Mouse (Mus musculus): ENCODE results near the gene Ube2c.

DNA sequence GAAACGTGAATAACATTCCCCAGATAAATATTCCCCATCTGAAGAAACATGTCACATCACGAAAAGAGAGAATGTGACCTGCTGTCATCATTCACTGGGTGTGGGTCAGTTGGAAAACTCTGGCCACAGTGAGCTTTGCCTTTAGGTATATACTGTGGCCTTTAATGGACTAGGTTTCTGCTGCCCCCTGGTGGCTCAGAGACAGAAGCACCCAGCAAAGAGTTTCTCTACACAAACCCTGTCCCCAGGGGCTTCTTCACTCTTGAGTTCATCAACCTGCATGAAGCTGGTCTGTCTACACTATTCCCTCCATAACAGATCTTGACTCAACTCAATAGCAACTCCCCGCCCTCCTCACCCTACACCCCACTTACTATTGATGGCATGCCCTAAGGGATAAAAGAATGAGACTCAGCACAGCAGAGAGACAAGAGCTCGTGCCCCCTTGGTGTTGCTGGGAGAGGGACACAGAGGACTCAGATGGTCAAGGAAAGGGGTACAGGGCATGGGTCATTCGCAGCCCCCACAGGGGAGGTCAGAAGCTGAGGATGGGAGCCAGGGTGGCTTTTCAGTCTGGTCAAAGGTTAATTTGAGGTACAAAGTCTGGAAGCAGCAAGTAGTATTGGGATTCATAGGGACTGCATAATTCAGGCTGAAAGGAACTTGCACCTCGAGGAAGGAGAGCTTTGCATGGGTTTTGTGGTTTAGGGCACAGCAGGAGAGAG is 43.6 kb upstream of the Ube2c start:
- TF ChIP-seq CTCF (IDR thresholded peaks at IDR 0.05; ENCODE audit: low read depth), result peak; percentile 86
- no peak for TF ChIP-seq EP300 (IDR thresholded peaks at IDR 0.05; ENCODE audit: low read depth)

Data from liver, embryonic 14.5 days (tissue).